Mouse (Mus musculus): ENCODE results near the gene Smarce1. TPM values are rescaled to one million over a fixed set of nuclear protein-coding genes. Genes with fewer than 3 reads are reported as not detected.
A peak's percentile ranks its signal among the peaks of the same experiment; 100 is the strongest.

Smarce1 gene
- total and polyA plus RNA-seq, 3 experiments, result 149 to 464 (median 246) TPM

- TF ChIP-seq GABPA (IDR thresholded peaks at IDR 0.05; ENCODE audit: insufficient replicate concordance, low read depth, low read length) (no peak), TBP (conservative IDR thresholded peaks at IDR 0.05; ENCODE audit: low read depth, low read length) (0 out of 2 replicates have a peak, but pooled peaks have one; percentile 33), KAT2A (IDR thresholded peaks at IDR 0.05; ENCODE audit: insufficient replicate concordance, low read length) (no peak), ETS1 (conservative IDR thresholded peaks at IDR 0.05; ENCODE audit: low read depth, low read length) (peak; percentile 82), CTCF (conservative IDR thresholded peaks at IDR 0.05 in 1 of 2, IDR thresholded peaks at IDR 0.05 in 1 of 2; ENCODE audit: low read depth in 2 of 2, low read length in 2 of 2) (no peak), MEF2A (IDR thresholded peaks at IDR 0.05; ENCODE audit: borderline replicate concordance, low read depth, low read length) (no peak), ZMIZ1 (IDR thresholded peaks at IDR 0.05; ENCODE audit: low read depth, low read length) (0 out of 2 replicates have a peak, but pooled peaks have one; percentile 17), RAD21 (IDR thresholded peaks at IDR 0.05; ENCODE audit: low read depth, low read length) (no peak), ZKSCAN1 (IDR thresholded peaks at IDR 0.05; ENCODE audit: borderline replicate concordance, low read depth, low read length) (no peak), USF2 (conservative IDR thresholded peaks at IDR 0.05; ENCODE audit: low read depth, low read length) (peak; percentile 65)
Measured at GRCm38 (mm10) chr11:99250666-99251065, 19.8 kb upstream of the Smarce1 start (continued).

GRCm38 (mm10) chr11:99250241-99250640, 19.4 kb upstream of the Smarce1 start:
- H3K36me3 ChIP-seq (replicated peaks in 1 of 2; ENCODE audit: control insufficient read depth in 1 of 2, insufficient read depth in 1 of 2, low read length in 1 of 2), result no peaks in the 10 kb centered on the region
- H3K4me3 ChIP-seq (replicated peaks in 1 of 3; ENCODE audit: low read depth in 2 of 3, low read length in 2 of 3, poor library complexity in 1 of 3), result no peak overlapping the region
- no peaks in the 10 kb centered on the region for H3K9me3 ChIP-seq (replicated peaks; ENCODE audit: low read length)
- H3K79me2 ChIP-seq (replicated peaks; ENCODE audit: control insufficient read depth, extremely low read depth, insufficient read depth, poor library complexity, severe bottlenecking), result no peaks in the 10 kb centered on the region
- H3K9ac ChIP-seq (ENCODE audit: insufficient read depth, low read depth), result peak overlapping the region; percentile 3
- H3K4me2 ChIP-seq (ENCODE audit: insufficient read depth, low read depth, poor library complexity, severe bottlenecking), result peak overlapping the region; percentile 7; the same call in 1 of the 2 replicates
- dilution Hi-C loops (cut with MboI; ENCODE audit: extremely low pct_ligation_motif_present, extremely low pct_unique_long_range_greater_than_20kb, low sequenced_read_pairs) (no loop called here), in situ Hi-C loops (cut with MboI; ENCODE audit: low pct_ligation_motif_present, low pct_unique_long_range_greater_than_20kb, low sequenced_read_pairs) (no loop called here)
- peak overlapping the region; percentile 26 for H3K27ac ChIP-seq (ENCODE audit: insufficient read depth, low read depth)
- peaks cover 22 to 41% of the 10 kb centered on the region in 2 experiments for H3K4me1 ChIP-seq (ENCODE audit: control insufficient read depth in 1 of 2, insufficient read depth in 2 of 2)
- H3K27me3 ChIP-seq (replicated peaks), result no peaks in the 10 kb centered on the region
- no peak for TF ChIP-seq SMC3 (IDR thresholded peaks at IDR 0.05; ENCODE audit: low read depth, low read length)
- no peak for TF ChIP-seq MAFK (IDR thresholded peaks at IDR 0.05; ENCODE audit: insufficient replicate concordance, low read length)
- TF ChIP-seq ZMIZ1 (IDR thresholded peaks at IDR 0.05; ENCODE audit: low read depth, low read length), result no peak
- TF ChIP-seq IRF4 (IDR thresholded peaks at IDR 0.05; ENCODE audit: low read depth, low read length), result no peak
- no peak for TF ChIP-seq BHLHE40 (IDR thresholded peaks at IDR 0.05; ENCODE audit: low read depth, low read length)
- TF ChIP-seq NRF1 (IDR thresholded peaks at IDR 0.05; ENCODE audit: low read depth, low read length), result peak; percentile 8; the same call in 1 of the 2 replicates
- TF ChIP-seq ETS1 (conservative IDR thresholded peaks at IDR 0.05; ENCODE audit: low read depth, low read length), result no peak
- peak; percentile 41 for DNase-seq (ENCODE audit: extremely low read depth)

- H3K4me1 ChIP-seq (ENCODE audit: control insufficient read depth in 1 of 2, insufficient read depth in 2 of 2), result peaks cover 27 to 50% of the 10 kb centered on the region in 2 experiments
- DNase-seq (ENCODE audit: extremely low read depth), result peak; percentile 39
- dilution Hi-C loops (cut with MboI; ENCODE audit: extremely low pct_ligation_motif_present, extremely low pct_unique_long_range_greater_than_20kb, low sequenced_read_pairs), result no loop called here
Measured at GRCm38 (mm10) chr11:99249115-99249514, 18.3 kb upstream of the Smarce1 start.

More at GRCm38 (mm10) chr11:99249115-99249514, 18.3 kb upstream of the Smarce1 start:
- H3K4me3 ChIP-seq (replicated peaks in 1 of 3; ENCODE audit: low read depth in 2 of 3, low read length in 2 of 3, poor library complexity in 1 of 3), result no peak overlapping the region
- TF ChIP-seq MAX (IDR thresholded peaks at IDR 0.05; ENCODE audit: low read length) (0 out of 2 replicates have a peak, but pooled peaks have one; percentile 21), ELF1 (IDR thresholded peaks at IDR 0.05; ENCODE audit: low read depth, low read length) (no peak), SMC3 (IDR thresholded peaks at IDR 0.05; ENCODE audit: low read depth, low read length) (peak; percentile 76), IRF4 (IDR thresholded peaks at IDR 0.05; ENCODE audit: low read depth, low read length) (peak; percentile 34; the same call in 1 of the 2 replicates), EP300 (IDR thresholded peaks at IDR 0.05; ENCODE audit: low read length) (no peak), CTCF (conservative IDR thresholded peaks at IDR 0.05 in 1 of 2, IDR thresholded peaks at IDR 0.05 in 1 of 2; ENCODE audit: low read depth in 2 of 2, low read length in 2 of 2) (peak; percentile 73 to 86), RAD21 (IDR thresholded peaks at IDR 0.05; ENCODE audit: low read depth, low read length) (peak; percentile 64), SIN3A (IDR thresholded peaks at IDR 0.05; ENCODE audit: low read length) (no peak), NRF1 (IDR thresholded peaks at IDR 0.05; ENCODE audit: low read depth, low read length) (no peak)
- H3K9ac ChIP-seq (ENCODE audit: insufficient read depth, low read depth), result no peak overlapping the region
- no peaks in the 10 kb centered on the region for H3K36me3 ChIP-seq (replicated peaks in 1 of 2; ENCODE audit: control insufficient read depth in 1 of 2, insufficient read depth in 1 of 2, low read length in 1 of 2)
- H3K79me2 ChIP-seq (replicated peaks; ENCODE audit: control insufficient read depth, extremely low read depth, insufficient read depth, poor library complexity, severe bottlenecking), result no peaks in the 10 kb centered on the region
- in situ Hi-C loops (cut with MboI; ENCODE audit: low pct_ligation_motif_present, low pct_unique_long_range_greater_than_20kb, low sequenced_read_pairs), result loop anchor here (5.0 to 10.0 kb wide), 2 partner anchors 77 to 94 kb away; partner anchors contain the start of gene Ccr7
- no peak overlapping the region for H3K27ac ChIP-seq (ENCODE audit: insufficient read depth, low read depth)
- no peaks in the 10 kb centered on the region for H3K27me3 ChIP-seq (replicated peaks)
- H3K9me3 ChIP-seq (replicated peaks; ENCODE audit: low read length), result no peaks in the 10 kb centered on the region
- H3K4me2 ChIP-seq (ENCODE audit: insufficient read depth, low read depth, poor library complexity, severe bottlenecking), result no peak overlapping the region

Data from CH12.LX (cell line).